Mouse (Mus musculus): ENCODE results near the gene F12.

Gene F12

DNA sequence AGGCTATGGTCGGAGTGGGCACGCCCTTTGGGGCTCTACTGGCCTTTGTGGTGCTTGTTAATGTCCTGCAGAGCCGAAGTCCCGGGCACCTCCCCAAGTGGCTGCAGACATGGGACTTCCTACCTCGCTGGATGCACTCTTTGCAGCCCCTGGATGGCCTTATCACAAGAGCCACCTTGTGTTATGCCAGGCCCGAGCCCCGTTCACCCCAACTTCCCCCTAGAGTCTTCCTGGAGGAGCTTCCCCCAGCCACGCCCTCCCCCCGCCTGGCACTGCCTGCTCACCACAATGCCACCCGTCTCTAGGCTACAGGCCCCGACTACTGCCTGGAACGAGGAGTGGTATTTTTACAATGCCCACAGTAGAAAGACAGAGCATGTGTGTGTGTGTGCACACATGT lies 13.3 kb downstream of the F12 start:
- no peak for DNase-seq (ENCODE audit: low spot score in 2 of 2)

DNA sequence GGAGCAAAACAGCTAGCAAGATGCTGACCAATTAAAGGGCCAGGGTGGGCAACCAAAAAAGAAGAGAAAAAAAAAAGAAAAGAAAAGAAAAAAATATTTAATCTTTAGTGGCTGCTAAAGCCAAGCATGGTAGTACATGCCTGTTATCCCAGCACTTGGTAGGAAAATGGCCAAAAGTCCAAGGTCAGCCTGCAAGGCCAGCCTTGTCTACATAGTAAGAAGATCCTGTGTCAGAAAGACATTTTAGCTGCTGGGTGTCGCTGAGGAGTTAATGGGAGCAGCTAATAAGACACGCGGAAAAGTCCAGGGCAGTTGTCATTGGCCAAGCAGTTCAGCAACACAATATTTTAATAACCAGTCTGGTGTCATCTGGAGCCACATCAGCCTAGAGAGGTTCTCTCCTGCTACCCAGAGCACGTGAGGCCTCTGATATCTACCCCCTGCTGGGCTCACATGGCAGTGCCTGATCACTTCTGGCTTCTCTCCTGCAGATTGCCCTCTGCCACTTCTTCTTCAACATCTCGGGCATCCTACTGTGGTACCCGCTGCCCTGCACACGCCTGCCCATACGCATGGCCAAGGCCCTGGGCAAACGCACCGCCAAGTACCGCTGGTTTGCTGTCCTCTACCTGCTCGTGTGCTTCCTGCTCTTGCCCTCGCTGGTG lies 13.8 kb downstream of the F12 start:
- DNase-seq (ENCODE audit: low spot score in 2 of 2), result no peak

DNA sequence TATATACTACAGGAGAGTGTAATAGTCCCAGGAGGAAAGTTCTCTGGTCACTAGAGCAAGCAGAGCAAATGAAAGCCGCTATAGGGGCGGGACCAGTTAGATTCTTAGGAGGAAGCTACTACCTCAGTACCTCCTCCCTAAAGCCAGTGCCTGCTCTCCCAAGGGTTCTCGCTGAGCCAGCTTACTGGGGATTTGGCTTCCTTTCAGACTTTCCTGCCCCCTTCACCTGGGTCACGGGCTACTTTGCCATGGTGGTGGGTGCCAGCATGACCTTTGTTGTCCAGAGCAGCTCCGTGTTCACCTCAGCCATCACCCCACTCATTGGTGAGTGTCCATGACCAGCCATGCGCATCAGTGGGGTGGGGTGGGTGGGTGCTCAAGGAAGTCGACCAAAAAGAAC lies 14.8 kb downstream of the F12 start:
- no peak for DNase-seq (ENCODE audit: low spot score in 2 of 2)

DNA sequence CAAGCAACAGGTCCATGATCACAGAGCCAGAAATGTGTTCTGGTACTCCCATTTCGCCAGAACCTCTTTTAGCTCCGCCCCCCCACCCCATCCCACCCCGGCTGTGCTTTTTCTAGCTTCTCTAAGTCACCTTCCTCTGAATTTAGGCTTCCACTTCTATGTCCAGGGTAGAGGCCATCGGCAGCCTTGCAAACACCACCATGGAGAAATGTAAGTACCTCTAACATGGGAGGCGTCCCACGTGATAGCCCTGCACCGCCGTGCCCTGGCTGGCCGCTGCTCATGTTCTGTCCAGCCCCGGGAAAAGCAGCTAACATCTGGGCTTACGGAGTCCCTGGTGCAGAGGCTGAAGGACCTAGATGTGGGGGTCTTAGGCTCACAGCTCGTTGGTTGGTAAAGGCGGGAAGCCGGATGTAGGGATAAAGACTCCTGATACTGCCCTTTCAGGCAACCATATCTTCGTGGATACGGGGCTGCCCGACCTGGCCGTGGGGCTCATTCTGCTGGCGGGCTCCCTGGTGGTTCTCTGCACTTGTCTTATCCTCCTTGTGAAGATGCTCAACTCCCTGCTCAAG lies 18.0 kb downstream of the F12 start:
- no peak for DNase-seq (ENCODE audit: low spot score in 2 of 2)

DNA sequence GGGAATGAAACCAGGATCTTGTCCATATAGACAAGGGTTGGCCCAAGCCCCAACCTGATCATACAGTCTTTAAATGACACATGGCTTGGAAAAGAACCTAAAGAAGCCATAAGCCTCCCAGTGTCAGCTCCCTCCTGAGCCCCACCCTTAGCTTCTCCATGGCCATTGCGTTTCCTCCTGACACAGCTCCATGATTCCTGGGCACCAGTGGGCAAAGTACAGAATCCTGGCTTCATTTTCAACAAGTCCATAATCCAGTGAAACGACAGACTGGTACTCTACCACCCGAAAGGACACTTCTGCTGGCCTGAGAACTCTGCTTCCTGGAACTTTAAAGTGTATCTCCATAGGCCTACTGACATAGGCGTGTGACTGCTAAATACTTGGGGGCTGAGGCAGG lies 19.3 kb downstream of the F12 start:
- DNase-seq (ENCODE audit: low spot score in 2 of 2), result no peak

DNA sequence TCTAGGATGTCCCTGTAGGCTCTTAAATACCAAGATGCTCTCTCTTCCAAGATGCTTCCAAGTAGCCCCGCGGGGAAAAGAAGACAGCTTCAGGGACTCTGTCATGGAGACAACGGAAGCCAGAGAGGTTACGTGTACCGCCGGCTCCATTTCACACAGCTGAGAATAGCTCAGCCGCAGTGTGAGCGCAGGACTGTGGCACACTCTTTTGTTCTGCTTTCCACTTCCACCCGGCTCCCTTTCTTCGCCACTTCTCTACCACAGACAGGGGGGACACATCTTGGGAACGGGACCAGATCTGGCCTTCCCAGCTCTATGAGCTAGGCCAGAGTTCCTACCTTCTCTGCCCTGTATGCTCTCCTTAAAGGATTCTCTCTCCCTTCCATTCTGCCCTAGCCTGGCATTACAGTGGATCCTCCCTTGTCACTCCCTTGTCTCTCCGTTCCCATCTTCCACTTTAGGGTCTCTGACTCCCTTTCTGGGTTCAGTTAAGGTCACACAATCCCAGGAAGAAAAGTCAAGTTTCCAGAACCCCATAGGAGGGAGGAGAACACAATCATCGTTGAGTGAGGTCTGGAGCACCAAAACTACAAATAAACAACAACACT lies 20.7 kb downstream of the F12 start:
- no peak for DNase-seq (ENCODE audit: low spot score in 2 of 2)

DNA sequence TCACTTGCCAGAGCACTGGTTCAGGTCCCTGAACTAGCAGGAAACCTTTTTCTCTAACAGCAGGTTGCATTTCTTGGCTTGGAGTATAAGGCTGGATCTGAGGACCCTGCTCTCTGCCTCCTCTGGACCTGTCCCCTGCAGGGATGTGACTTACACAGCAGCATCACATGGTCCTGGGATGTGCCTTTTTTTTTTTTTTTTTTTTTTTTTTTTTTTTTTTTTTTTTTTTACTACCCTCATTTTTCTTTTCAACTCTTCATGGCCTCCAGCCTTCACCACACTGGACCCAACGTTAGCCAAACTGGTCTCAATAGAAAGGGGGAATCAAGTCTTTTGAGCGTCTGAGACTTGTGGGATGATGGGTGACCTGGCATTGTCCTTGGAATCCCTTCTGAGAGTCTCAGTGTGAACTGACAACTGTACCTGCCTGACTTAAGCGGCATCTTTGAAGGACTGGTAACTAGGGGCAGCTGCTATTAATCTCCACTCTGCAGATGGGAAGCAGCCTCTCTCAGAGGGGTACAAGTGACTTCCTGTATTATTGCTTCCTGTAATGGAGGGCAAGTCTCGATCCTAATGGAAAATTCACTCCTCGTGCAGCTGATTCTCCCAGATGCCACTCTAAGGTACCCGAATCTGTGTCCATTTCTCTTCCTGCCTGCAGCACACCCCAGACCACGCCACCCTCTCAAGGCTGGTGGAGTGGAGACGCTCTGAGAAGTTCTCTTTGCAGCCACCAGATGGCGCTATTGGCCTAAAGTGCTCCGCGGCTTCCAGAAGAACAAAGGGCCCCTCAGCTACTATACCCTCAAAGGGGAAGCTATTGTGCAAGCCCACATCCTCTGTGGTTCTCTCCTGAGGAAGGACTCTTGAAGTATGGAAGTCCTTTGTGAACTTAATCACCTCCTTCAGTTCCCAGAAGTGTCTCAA lies 21.5 kb downstream of the F12 start:
- DNase-seq (ENCODE audit: low spot score in 2 of 2), result peak; percentile 44 to 56

DNA sequence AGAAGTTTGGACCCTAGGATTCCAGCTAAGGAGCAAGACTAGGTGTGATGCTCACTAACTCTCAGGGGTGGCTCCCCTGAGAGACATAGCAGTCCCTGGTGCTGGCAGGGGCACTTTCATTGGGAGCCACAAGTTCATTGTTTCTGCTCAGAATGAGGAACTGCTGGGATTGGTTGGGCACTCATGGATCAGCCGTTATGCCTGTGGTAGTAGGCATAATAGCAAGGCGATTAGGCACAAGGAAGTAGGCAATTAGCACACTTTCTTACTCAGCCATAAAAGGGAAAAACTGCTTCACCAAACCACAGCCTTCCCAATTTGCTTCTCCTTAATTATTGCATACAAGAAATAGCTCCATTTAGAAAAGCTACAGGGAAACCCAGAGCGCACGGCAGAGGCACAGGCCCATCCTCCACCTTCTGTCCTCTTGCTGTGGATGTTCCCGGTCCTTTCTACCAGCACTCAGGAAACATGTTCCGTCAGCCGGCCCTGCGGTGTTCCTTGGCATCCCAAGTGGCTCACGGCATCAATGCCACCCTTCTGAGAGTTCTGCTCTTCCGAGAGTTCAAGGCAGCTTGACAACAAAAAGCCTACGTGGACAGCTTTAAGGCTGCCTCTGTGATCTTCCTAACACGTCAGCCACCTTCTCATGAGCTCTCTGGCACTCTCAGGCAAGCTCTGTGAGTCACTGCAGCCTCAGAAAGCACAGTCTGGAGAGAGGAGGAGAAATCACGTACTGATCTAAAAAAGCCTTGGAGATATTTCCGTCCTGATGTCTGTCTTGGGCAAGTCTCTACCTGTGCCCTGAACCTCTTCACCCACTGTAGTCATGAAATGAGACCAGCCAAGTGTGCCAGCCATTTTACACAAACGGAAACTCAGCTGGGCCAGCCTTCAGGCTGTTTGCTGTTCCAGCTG lies 22.4 kb downstream of the F12 start:
- DNase-seq (ENCODE audit: low spot score in 2 of 2), result peak in 1 of 2 experiments; percentile 62

DNA sequence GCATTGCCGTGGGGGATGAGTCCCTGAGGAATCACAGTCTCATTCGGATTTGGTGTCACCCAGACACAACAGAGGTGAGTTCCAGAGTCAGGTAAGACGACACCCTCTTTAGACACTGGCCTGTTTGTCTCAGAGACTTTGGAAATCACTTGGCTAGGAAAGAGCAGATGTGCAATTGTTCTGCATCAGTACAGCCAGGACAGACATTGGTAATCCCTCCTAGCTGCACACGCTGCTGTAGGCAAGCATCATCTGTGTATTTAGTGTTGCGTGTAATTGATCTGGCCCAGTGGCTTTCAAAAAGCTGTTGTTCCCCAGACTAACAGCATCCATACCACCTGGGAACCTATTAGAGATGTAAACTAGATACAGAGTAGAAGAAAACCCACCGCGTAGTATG lies 23.3 kb downstream of the F12 start:
- no peak for DNase-seq (ENCODE audit: low spot score in 2 of 2)

DNA sequence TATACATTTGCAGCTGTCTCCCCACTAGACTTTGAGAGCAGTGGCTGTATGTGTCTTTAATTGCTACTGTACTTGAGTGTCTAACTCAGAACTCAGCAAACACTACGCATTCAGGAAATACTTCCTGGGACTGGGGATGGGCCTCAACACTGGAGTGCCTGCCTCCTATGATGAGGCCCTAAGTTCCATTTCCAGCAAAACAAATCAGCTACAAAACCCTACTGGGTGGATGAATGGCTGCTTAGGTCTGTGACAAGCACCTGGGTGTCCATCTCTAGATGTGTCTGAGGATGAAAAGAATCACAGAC lies 26.6 kb downstream of the F12 start:
- no peak for DNase-seq (ENCODE audit: low spot score in 2 of 2)

DNA sequence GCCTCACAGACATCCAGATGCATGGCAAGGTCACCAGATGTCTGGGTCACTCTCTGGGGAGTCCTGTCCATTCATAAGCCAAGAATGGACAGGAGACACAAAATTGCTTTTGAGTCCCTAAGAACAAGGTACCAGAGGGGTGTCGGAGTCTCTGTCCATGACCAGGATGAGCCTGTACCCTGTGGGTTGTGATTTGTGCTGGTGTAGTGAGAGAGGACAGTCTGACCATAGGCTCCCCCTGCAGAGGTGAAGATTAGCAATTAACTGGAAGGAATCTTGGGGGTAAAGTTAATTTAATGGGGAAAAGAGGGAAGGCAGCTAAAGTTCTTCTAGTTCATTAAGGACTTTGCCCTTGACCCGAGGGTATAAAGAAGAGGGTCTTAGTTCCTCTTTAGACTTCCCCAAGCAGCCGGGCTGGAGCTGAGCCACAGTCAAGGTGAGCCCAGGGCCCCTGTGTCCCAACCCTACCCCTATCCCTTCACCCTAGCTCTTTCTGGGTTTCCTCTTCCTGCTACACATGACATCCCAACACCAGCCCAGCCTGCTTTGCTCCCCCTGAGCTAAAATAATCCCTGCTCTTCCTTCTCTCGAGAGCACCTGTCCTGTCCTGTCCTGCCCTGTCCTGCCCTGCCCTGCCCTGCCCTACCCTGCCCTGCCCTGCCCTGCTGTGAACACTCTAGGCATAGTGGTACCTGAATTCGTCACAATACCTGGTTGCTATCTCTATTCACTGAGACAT lies 27.1 kb downstream of the F12 start:
- DNase-seq (ENCODE audit: low spot score in 2 of 2), result peak in 1 of 2 experiments; percentile 36

DNA sequence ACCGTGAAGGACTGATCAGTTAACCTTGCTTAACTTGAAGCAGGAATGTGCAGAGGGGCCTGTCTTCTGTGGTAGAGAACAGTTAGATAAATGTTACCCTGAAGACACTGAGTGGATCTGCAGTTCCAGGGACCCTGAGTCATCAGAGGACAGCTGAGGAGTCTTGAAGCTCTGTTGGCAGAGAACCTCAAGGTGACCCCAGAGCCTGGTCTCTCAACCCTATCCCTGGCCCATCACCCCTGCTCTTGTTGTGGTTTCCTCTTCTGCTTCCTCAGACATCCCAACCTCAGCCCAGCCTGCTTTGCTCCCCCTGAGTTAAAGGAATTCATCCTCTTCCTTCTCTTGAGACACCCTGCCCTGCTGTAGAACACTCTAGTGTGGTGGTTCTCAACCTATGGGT lies 28.5 kb downstream of the F12 start, which contains the start of gene Slc34a1:
TSS of gene Slc34a1 (plus strand) at position 100 of the 400 bp plus-strand sequence.
- DNase-seq (ENCODE audit: low spot score in 2 of 2), result no peak

DNA sequence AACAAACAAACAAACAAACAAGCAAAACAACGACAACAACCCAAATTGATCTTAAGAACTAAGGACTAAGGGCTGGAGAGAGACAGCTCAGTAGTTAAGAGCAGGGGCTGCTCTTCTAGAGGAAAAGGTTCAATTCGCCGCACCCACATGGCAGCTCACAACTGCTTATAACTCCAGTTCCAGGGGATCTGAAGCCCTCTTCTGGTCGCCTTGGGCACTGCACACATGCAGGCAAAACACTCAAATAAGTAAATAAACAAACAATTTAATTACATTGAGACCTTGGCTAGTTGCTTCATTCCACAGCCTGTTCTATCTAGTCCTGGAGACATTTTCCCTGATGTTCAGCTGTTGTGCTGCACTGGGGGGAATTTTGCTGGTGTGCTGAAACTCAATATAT lies 33.7 kb downstream of the F12 start:
- DNase-seq (ENCODE audit: low spot score in 2 of 2), result no peak

DNA sequence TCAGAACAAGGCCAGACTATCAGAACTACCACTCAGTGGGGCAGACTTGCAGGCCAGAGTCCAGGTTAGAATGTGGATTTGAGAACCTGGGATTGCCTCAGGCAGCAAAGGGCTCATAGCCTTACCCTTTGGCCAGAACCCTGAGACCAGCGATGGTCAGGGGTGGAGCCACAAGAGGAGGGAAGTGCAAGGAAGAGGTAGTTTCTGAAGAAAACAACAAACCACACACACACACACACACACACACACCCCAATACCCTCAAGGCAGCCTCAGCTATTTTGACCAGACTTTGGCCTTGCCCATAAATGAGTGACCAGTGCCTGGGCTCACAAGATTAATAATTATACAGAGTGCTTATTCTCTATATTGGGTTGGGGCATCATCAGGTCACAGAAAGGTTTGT lies 35.0 kb downstream of the F12 start:
- no peak for DNase-seq (ENCODE audit: low spot score in 2 of 2)

DNA sequence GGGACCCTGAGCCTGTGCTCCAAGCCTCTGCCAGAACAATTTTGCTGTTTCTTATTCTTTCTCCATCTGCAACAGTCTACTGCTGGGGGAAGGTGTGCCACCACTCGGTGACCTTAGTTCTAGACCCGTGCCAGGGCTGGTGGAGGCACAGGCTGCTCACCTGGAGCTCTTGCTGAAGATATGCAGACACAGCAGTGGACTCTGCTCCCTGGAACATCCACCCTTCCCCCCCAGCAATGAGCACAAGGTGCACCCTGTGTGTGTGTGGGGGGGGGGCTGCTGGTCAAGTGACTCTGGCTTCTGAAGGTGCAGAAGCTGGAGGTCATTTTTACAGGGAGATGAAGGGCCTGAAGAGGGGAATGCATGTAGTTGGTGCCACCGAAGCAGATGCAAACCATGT lies 35.9 kb downstream of the F12 start:
- no peak for DNase-seq (ENCODE audit: low spot score in 2 of 2)

DNA sequence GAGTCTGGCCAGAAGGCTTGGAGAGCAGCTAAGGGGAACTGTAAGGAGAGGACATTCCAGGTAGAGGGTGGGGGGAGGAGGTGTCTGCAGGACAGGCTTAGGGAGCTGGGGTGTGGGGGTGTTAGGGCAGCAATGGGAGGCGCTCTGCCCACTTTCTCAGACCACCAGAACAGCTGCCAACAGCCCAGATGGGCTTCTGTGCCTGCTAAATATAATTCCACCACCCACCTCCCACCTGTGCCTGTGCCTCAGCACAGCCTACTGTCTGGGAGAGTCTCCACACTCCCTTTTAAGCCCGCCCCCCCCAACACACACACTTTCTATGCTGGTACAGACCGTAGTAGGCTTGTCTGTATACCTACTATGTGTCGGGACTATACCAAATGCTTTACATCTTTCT lies 44.8 kb downstream of the F12 start:
- DNase-seq (ENCODE audit: low spot score in 2 of 2), result no peak

DNA sequence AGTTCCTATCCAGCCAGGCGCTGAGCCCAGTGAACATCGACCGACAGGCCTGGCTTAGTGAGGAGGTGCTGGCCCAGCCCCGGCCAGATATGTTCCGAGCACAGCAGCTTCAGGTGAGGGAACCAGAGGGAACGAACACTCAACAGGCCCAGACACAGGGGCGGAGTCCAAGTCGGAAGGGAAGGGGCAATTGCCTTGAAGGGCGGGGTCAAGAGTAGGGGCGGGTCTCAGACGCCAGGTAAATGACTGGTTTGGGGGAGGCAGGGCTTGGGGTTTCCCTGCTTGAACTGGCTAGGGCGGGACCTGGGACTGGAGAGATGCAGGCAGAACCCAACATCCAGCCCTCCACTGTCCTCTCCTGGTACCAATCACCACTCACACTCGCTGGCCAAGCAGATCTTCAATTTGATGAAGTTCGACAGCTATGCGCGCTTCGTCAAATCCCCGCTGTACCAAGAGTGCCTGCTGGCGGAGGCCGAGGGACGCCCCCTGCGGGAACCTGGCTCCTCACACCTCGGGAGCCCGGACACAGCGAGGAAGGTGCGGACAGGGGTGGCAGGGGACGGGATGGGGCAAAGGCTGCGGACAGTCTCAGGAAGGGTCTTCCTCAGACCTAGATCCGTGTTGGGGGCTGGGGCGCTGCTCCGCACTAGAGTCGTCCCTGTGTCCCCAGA lies 47.5 kb downstream of the F12 start:
- no peak for DNase-seq (ENCODE audit: low spot score in 2 of 2)

DNA sequence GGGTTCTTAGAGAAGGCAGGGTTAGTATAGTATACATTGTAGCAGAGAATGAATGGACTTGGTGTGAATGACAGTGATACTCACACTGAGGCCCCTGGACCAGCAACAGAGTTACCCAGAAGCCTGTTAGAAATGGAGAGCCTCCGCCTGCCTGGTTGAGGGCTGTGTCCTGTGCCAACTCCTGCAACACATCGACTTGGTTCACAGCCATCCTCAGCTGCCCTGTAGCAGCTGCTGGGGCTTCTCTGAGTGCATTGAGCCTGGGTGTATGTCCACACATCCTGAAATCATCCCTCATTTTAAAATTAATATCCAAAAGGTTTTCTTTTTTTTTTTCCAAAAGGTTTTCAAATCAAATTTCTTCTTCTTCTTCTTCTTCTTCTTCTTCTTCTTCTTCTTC lies 50.7 kb downstream of the F12 start:
- DNase-seq (ENCODE audit: low spot score in 2 of 2), result no peak

DNA sequence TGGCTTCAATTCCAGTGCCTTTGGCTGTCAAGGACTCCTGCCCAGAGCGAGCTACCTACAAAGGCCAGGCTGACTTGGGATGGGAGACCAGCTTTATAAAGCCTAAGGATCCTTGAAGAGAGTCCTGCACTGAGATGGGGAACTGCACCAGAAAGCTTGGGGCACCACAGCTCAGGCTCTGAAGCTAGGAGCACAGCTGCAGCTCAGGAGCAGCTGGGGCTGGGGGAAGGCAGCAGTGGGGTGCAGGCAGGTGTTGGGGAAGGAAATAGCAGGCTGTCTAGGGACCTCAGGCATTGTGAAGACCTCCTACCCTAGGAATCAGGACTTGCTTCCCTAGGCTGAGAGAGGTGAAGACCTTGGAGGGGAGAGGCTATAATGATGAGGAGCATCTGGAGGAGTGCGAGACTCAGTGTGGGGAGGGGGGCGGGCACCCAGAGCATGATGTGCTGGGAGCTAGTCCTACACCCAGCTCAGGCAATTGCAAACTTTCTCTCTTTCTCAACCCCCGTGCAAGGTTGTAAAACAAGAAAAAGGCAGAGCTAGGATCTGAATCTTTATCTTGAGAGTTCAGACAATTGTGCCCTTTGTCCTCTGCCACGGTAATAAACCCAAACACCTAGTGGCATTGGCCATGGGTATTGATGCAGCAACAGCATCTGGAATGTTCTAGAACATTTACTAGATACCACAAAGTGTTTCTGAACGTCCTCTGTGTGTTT lies 52.2 kb downstream of the F12 start:
- DNase-seq (ENCODE audit: low spot score in 2 of 2), result no peak

DNA sequence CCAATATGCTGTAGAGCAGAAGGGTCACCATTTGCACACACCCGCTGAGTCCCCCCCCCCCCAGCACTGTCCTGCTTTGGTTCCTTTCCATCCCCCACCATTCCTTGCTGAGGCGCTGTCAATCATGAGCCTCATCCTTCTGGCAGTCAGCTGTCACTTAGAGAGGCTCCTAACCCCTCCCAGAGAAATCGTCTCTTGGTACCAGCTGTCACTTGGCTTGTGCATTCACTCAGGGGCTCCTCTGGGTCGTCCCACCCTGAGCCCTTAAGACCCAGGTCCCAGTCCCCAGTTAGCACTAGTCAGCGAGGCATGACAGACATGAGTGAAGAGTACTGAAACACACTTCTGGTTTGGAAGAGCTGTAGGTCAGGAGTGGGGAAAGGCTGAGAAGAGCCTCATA lies 54.9 kb downstream of the F12 start:
- DNase-seq (ENCODE audit: low spot score in 2 of 2), result no peak
